Mouse (Mus musculus) Muller cell, postnatal 12 days (primary cell): ENCODE data around the gene Slc44a5.

Experiments
- DNase-seq: peaks from one replicate; pipeline ENCODE4 v3.0.0-alpha.2; 2015; ENCODE audit errors: inconsistent ontology term

Gene Slc44a5

GRCm38 (mm10) chr3:154297499-154297898, 324.3 kb downstream of the Slc44a5 start:
- peak; percentile 17 for DNase-seq

GRCm38 (mm10) chr3:154298490-154298889, 325.3 kb downstream of the Slc44a5 start:
- no peak for DNase-seq

GRCm38 (mm10) chr3:154300006-154300405, 326.8 kb downstream of the Slc44a5 start:
- DNase-seq: no peak

- no peak for DNase-seq
Measured at GRCm38 (mm10) chr3:154301102-154301501, 327.9 kb downstream of the Slc44a5 start.

- DNase-seq: no peak
Measured at GRCm38 (mm10) chr3:154305163-154305884, 332.1 kb downstream of the Slc44a5 start.

GRCm38 (mm10) chr3:154317651-154318248, 344.5 kb downstream of the Slc44a5 start:
- no peak for DNase-seq
